Mouse (Mus musculus) monocyte, adult 2 months (primary cell): ENCODE results near the gene Gm13090.

Experiments used
- DNase-seq, 2 experiments: peaks; one replicate each; pipeline ENCODE4 v3.0.0; 2022; ENCODE audit warnings: low spot score in 2 of 2, low read depth in 1 of 2

The Gm13090 gene

GRCm38 (mm10) chr4:151089270-151089669 lies at the start of gene Gm13090:
Gene Gm13090 (plus strand): TSS chr4:151089570.
- DNase-seq, result no peak

GRCm38 (mm10) chr4:151041506-151041905 lies 47.9 kb upstream of the Gm13090 start:
- no peak for DNase-seq

- DNase-seq, result no peak
Observed at GRCm38 (mm10) chr4:151043281-151043680, 46.1 kb upstream of the Gm13090 start.

GRCm38 (mm10) chr4:151044037-151044943 lies 45.1 kb upstream of the Gm13090 start, which contains the start of gene Per3:
Gene Per3 (minus strand): TSS chr4:151044665.
- peak; percentile 81 to 90 for DNase-seq

GRCm38 (mm10) chr4:151044944-151045570 lies 44.3 kb upstream of the Gm13090 start:
- DNase-seq, result no peak

GRCm38 (mm10) chr4:151046524-151046923 lies 42.8 kb upstream of the Gm13090 start:
- no peak for DNase-seq

- DNase-seq, result no peak
Observed at GRCm38 (mm10) chr4:151051162-151051561, 38.2 kb upstream of the Gm13090 start.

GRCm38 (mm10) chr4:151057347-151058321 lies 31.7 kb upstream of the Gm13090 start, which contains the start of gene Vamp3:
Gene Vamp3 (minus strand): TSS chr4:151057963.
- DNase-seq, result peak; percentile 94 to 97

GRCm38 (mm10) chr4:151058634-151059033 lies 30.7 kb upstream of the Gm13090 start:
- DNase-seq, result no peak

- no peak for DNase-seq
Observed at GRCm38 (mm10) chr4:151059566-151059965, 29.8 kb upstream of the Gm13090 start.

- DNase-seq, result no peak
Observed at GRCm38 (mm10) chr4:151068751-151069150, 20.6 kb upstream of the Gm13090 start.

GRCm38 (mm10) chr4:151070962-151071361 lies 18.4 kb upstream of the Gm13090 start:
- no peak for DNase-seq

- peak; percentile 13 to 51 for DNase-seq
Observed at GRCm38 (mm10) chr4:151073108-151073744, 16.1 kb upstream of the Gm13090 start.

GRCm38 (mm10) chr4:151074817-151075216 lies 14.6 kb upstream of the Gm13090 start:
- DNase-seq, result no peak

- no peak for DNase-seq
Observed at GRCm38 (mm10) chr4:151081355-151081754, 8.0 kb upstream of the Gm13090 start.

GRCm38 (mm10) chr4:151081977-151082376 lies 7.4 kb upstream of the Gm13090 start:
- no peak for DNase-seq

- DNase-seq, result no peak
Observed at GRCm38 (mm10) chr4:151083027-151083426, 6.3 kb upstream of the Gm13090 start.

- no peak for DNase-seq
Observed at GRCm38 (mm10) chr4:151087358-151087757, 2.0 kb upstream of the Gm13090 start.

GRCm38 (mm10) chr4:151088819-151089218 lies 551 bp upstream of the Gm13090 start:
- DNase-seq, result no peak

GRCm38 (mm10) chr4:151095207-151095606 lies 5.8 kb downstream of the Gm13090 start:
- DNase-seq, result no peak
